Comparison of ENCODE assay signal across 35 mouse cellular contexts in genomic region chr11:5924699-5925098, GRCm38 (mm10). TPM values are rescaled to one million over a fixed set of nuclear protein-coding genes. Genes with fewer than 3 reads are reported as not detected.
"Had no signal": no experiment of that assay in that cellular context is flagged by ENCODE, and none has a peak within 500 bp of the region (broad histone marks: within the 10 kb centered on the region; RNA-seq: fewer than 3 reads in every experiment).

No protein-coding gene starts in this region.

- H3K9ac ChIP-seq: heart, embryonic 13.5 days; heart, embryonic 15.5 days; hindbrain, embryonic 12.5 days; hindbrain, embryonic 14.5 days; intestine, embryonic 15.5 days; limb, embryonic 12.5 days; liver, embryonic 13.5 days had no signal

- H3K9me3 ChIP-seq: heart, embryonic 13.5 days; heart, embryonic 15.5 days; hindbrain, embryonic 12.5 days; intestine, embryonic 15.5 days; limb, embryonic 10.5 days; limb, embryonic 12.5 days; liver, embryonic 13.5 days had no signal

- DNase-seq: gastrocnemius, adult 2 months; gastrocnemius, postnatal 10 days; gastrocnemius, postnatal 25 days; heart, adult 2 months; heart, postnatal 14 days; heart, postnatal 4 days; kidney, adult 18-20 months; kidney, adult 8-10 months; kidney, postnatal 10 days; kidney, postnatal 25 days; kidney, postnatal 4 days; liver; liver, embryonic 13.5 days had no signal

- H3K36me3 ChIP-seq: heart, embryonic 13.5 days; heart, embryonic 15.5 days; hindbrain, embryonic 10.5 days; hindbrain, embryonic 12.5 days; intestine, embryonic 15.5 days; limb, embryonic 10.5 days; limb, embryonic 12.5 days; liver, embryonic 13.5 days had no signal

- H3K4me1 ChIP-seq: hindbrain, embryonic 12.5 days; intestine, embryonic 15.5 days; limb, embryonic 12.5 days had no signal

- H3K4me3 ChIP-seq: gastrocnemius, adult 2 months; heart, adult 2 months; heart, embryonic 13.5 days; heart, embryonic 15.5 days; hindbrain, embryonic 10.5 days; hindbrain, embryonic 12.5 days; intestine, embryonic 15.5 days; layer of hippocampus, adult 2 months; left cerebral cortex, adult 2 months; limb, embryonic 10.5 days; limb, embryonic 12.5 days; liver, embryonic 13.5 days had no signal

- H3K4me2 ChIP-seq: heart, embryonic 11.5 days; heart, embryonic 13.5 days; heart, embryonic 15.5 days; hindbrain, embryonic 12.5 days; hindbrain, embryonic 14.5 days; intestine, embryonic 15.5 days; limb, embryonic 12.5 days; liver, embryonic 11.5 days; liver, embryonic 13.5 days had no signal

- ATAC-seq: hindbrain, embryonic 16.5 days; inflammation-experienced regulatory T-cells, adult 6 months; intestine, embryonic 15.5 days; intestine, postnatal 0 days had no signal

- H3K27ac ChIP-seq: gastrocnemius, adult 2 months; heart, adult 2 months; heart, embryonic 13.5 days; heart, embryonic 15.5 days; hindbrain, embryonic 10.5 days; hindbrain, embryonic 12.5 days; hindbrain, embryonic 14.5 days; intestine, embryonic 15.5 days; layer of hippocampus, adult 2 months; left cerebral cortex, adult 2 months; limb, embryonic 10.5 days; limb, embryonic 12.5 days; liver, embryonic 13.5 days had no signal

- H3K27me3 ChIP-seq: heart, embryonic 15.5 days; hindbrain, embryonic 12.5 days; intestine, embryonic 15.5 days; limb, embryonic 12.5 days; liver, embryonic 13.5 days had no signal

RNA-seq across cellular contexts. Expression of gene Gck, which starts 25.2 kb away (rescaled TPM):
- total RNA-seq: gastrocnemius, postnatal 10 days; gastrocnemius, postnatal 4 days; granulocyte monocyte progenitor cell, adult 5-6 weeks; heart, postnatal 4 days had no signal
- polyA plus RNA-seq: inflammation-experienced regulatory T-cells, adult 6 months had no signal

RNA-seq across cellular contexts. Expression of gene Myl7, which starts 26.1 kb away (rescaled TPM):
- total RNA-seq: gastrocnemius, adult 2 months; gastrocnemius, postnatal 10 days; gastrocnemius, postnatal 25 days; gastrocnemius, postnatal 4 days; granulocyte monocyte progenitor cell, adult 5-6 weeks; layer of hippocampus, adult 2 months; layer of hippocampus, postnatal 10 days; layer of hippocampus, postnatal 25 days; left cerebral cortex, adult 2 months; left cerebral cortex, postnatal 14 days; left cerebral cortex, postnatal 36 days had no signal
- polyA plus RNA-seq: frontal cortex, adult 2 months; hindbrain, embryonic 14.5 days; hindbrain, embryonic 16.5 days; inflammation-experienced regulatory T-cells, adult 6 months had no signal
